Mouse (Mus musculus): ENCODE results near the gene Lamp2.
"Not testable (repeated sequence)": the region's sequence is repeated elsewhere in the genome, so short reads cannot be mapped to it uniquely, and the experiment has no call there.

The Lamp2 gene

DNA sequence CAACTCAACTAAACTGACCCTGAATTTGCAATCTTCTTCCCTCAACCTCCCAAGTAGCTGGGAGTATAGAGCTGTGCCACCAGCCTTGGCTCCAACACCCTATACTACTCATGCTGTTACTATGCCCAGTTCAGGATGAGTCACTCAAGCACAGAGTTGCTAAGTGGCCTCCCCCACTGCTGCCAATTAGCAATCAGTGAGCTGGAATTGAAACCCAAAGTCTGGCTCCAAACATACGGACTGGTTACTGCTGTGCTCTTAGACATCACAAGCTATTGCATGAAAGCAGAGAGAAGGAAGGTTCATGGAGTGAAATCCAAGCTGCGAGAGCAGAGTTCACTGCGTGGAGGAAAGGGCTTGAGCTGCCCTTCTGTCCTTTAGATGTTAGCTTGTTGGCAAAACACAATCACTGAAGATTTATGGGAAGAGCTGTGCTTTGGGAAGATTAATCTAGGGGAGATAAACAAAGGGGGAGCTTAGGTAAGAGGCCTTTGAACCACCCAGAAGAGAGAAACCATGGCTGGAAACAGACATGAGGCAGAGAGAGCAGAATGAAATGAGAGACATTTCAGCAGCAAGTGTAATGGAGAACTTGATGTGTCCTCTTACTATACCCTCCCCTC, 27.3 kb downstream of the Lamp2 start:
- no peak for DNase-seq (ENCODE audit: extremely low spot score, low read depth, low spot score)

- no peak for DNase-seq (ENCODE audit: extremely low spot score, low read depth, low spot score)
Measured at GRCm38 (mm10) chrX:38426043-38426442, 30.2 kb downstream of the Lamp2 start.

DNA sequence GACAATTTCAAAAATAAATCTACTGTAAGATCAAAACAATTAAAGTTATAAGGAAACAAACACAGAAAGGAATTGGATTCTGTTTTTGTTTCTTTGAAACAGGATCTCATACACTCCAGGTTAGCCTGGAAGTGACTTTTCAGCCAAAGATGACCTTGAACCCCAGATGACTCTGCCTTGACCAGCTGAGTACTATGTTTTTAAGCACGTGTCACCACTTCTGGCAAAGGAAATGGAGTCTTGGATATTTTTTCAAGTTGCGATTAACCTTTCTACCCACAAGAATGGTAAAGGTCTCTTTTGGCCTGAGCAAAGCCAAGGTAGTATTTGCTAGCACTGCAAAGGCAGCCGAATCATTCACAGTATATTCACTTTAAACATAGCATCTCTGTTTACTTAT, 33.2 kb downstream of the Lamp2 start:
- DNase-seq (ENCODE audit: extremely low spot score, low read depth, low spot score): no peak

- DNase-seq (ENCODE audit: extremely low spot score, low read depth, low spot score): no peak
Measured at GRCm38 (mm10) chrX:38422396-38422795, 33.9 kb downstream of the Lamp2 start.

- DNase-seq (ENCODE audit: extremely low spot score, low read depth, low spot score): no peak
Measured at GRCm38 (mm10) chrX:38403879-38404278, 52.4 kb downstream of the Lamp2 start.

DNA sequence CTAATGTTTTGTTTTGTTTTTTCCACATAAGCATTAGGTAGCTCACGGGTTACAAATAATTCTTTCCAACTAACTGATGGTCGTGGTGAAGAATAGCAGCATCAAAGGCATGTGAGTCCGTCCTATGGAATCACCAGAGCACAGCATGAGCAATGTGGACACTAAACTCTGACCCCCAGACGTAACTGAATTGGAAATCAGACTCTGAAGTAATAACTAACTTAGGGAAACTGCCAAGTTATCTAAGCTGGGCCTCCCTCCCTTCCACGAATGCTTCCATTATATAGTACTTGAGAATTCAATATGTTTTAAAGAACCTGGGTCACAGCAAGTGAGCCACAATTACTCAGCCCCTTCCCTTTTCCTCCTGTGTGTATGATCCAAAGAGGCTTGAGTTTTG, 53.3 kb downstream of the Lamp2 start:
- no peak for DNase-seq (ENCODE audit: extremely low spot score, low read depth, low spot score)

GRCm38 (mm10) chrX:38402004-38402403, 54.2 kb downstream of the Lamp2 start:
- DNase-seq (ENCODE audit: extremely low spot score, low read depth, low spot score): no peak

DNA sequence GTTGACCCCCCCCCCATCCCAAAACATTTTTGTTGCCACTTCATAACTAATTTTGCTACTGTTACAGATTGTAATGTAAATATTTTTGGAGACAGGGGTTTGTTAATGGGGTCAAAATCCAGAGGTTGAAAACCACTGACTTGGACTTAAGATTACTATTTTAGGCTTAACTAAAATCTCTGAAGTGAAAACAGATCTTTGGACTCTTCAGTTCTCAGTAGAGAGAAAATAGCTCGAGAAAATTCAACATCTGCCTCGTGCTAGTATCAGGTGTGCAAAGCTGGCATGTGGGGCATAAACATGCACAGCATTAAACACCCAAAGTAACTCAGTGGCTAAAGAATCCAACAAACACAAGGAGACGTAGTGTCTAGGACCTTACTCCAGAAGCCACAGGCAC, 55.6 kb downstream of the Lamp2 start:
- DNase-seq (ENCODE audit: extremely low spot score, low read depth, low spot score): no peak

DNA sequence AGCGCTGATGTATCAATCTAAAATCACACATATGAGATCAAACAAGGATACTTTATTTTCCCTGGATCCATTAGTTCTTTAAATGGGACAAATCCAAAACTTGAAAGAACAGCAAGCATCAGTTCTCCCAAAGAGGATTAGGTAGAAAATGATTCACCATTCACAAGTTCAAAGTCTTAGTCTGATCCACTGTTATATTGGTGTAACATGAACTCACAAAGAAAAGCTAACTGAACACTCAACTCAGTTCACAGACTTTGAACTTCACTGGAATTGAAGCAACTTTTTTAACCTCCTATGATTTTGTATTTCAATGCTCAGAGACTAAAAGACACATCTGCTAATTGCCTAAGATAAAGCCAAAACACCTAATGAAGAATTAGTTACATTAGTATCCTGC, 56.6 kb downstream of the Lamp2 start:
- DNase-seq (ENCODE audit: extremely low spot score, low read depth, low spot score): no peak

GRCm38 (mm10) chrX:38373169-38373568, 83.1 kb downstream of the Lamp2 start:
- DNase-seq (ENCODE audit: extremely low spot score, low read depth, low spot score): not testable (repeated sequence)

DNA sequence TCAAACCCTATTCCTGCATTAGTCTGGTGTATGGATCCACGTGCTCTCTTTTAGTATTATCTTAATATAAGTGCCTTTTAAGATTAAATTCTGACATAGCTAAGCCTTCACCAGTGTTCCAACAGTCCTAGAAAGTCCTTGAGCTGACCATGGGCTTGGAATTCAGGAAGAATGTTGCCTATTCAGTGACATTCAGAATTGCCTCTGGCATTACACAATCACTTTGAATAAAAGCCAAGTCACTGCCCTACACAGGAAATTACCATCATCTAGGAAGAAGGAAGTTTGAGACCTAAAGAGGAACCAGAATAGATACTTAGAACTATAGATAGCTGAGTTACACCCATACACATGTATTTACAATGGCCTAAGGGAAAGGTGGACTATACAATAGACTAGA, 91.6 kb downstream of the Lamp2 start:
- not testable (repeated sequence) for DNase-seq (ENCODE audit: extremely low spot score, low read depth, low spot score)

- no peak for DNase-seq (ENCODE audit: extremely low spot score, low read depth, low spot score)
Measured at GRCm38 (mm10) chrX:38362016-38362415, 94.2 kb downstream of the Lamp2 start.
